Mouse (Mus musculus): ENCODE results near the gene 1810013L24Rik.
"Not testable (repeated sequence)": the region's sequence is repeated elsewhere in the genome, so short reads cannot be mapped to it uniquely, and the experiment has no call there.

1810013L24Rik gene

DNA sequence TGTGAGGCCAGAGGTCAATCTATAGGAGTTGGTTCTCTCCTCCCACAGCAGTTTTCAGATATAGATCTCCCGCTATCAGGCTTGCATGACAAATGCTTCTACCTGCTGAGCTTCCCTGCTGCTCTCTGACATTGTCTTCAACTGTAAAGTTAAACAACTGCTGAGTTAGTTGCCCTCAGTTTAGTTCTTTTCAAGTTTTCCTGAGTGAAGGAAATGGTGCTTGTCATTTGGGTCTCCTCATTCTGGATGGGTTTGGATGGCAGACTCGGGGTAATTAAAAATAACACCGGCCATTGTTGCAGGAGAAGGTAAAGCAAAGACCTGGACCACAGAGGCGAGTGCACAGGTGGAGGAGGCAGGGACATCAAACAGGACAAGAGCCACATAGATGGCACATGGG, 64.3 kb downstream of the 1810013L24Rik start:
- in situ Hi-C loops (cut with MseI, MboI) = loop anchor here (5.0 to 25.0 kb wide), 2 partner anchors 98 to 1093 kb away; partner anchors contain the start of gene Grin2a (in 1 of the 2)

GRCm38 (mm10) chr16:8895301-8895700, 65.4 kb downstream of the 1810013L24Rik start:
- in situ Hi-C loops (cut with MseI, MboI) = loop anchor here in 1 of 2 experiments (25.0 kb wide), 1 partner anchor 1092 kb away; the partner anchor contains the start of gene Grin2a

DNA sequence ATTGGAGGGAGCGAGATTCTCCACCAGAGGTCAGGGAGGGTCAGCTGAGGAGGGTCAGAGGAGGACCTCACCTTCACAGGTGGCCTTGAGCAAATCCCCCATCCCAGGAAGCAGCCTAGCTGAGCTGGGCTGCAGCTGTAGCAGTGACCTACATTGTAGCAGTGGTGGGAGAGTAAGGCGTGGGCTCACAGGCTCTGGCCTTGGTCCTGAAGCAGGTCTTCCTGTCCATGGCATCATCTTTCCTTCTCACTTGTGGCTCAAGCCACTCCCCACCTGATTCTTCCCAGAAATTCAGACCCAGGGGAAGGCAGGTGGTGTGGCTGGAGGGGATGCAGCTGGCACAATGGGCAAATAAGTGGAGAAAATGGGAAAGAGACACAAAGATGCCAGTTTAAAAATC, 76.2 kb downstream of the 1810013L24Rik start:
- in situ Hi-C loops (cut with MseI, MboI) = not testable (repeated sequence)
